Mouse (Mus musculus) E14TG2a.4 (cell line): ENCODE data around the gene Ogdh.
A peak's percentile ranks its signal among the peaks of the same experiment; 100 is the strongest.
"Not testable (repeated sequence)": the region's sequence is repeated elsewhere in the genome, so short reads cannot be mapped to it uniquely, and the experiment has no call there.

ENCODE experiments used
- H3K27me3 ChIP-seq: 2 replicates; pipeline ENCODE4 v1.6.1; 2014; ENCODE audit warnings: low read length, control low read depth; ENCODE audit not compliant: insufficient read depth
- H3K36me3 ChIP-seq: 2 replicates; pipeline ENCODE4 v1.6.1; 2014; ENCODE audit warnings: low read length, control low read depth; ENCODE audit not compliant: insufficient read depth
- H3K4me1 ChIP-seq: replicated peaks from 2 replicates; pipeline ENCODE4 v1.6.1; 2014; ENCODE audit warnings: low read depth, low read length, control low read depth
- H3K4me3 ChIP-seq: replicated peaks from 2 replicates; pipeline ENCODE4 v1.5.1; 2014; ENCODE audit warnings: mild to moderate bottlenecking, low read length
- H3K9me3 ChIP-seq: 2 replicates; pipeline ENCODE4 v1.6.1; 2014; ENCODE audit warnings: low read length, control low read depth
- CTCF ChIP-seq: conservative IDR thresholded peaks from 2 replicates; pipeline ENCODE4 v1.5.1; 2014; ENCODE audit warnings: low read length
- NANOG ChIP-seq: IDR thresholded peaks from 2 replicates; pipeline ENCODE4 v1.6.1; 2014; ENCODE audit warnings: borderline replicate concordance, low read length, mixed read lengths
- POU5F1 ChIP-seq: IDR thresholded peaks from 2 replicates; pipeline ENCODE4 v1.6.1; 2014; ENCODE audit warnings: low read length, borderline replicate concordance

The Ogdh gene

DNA sequence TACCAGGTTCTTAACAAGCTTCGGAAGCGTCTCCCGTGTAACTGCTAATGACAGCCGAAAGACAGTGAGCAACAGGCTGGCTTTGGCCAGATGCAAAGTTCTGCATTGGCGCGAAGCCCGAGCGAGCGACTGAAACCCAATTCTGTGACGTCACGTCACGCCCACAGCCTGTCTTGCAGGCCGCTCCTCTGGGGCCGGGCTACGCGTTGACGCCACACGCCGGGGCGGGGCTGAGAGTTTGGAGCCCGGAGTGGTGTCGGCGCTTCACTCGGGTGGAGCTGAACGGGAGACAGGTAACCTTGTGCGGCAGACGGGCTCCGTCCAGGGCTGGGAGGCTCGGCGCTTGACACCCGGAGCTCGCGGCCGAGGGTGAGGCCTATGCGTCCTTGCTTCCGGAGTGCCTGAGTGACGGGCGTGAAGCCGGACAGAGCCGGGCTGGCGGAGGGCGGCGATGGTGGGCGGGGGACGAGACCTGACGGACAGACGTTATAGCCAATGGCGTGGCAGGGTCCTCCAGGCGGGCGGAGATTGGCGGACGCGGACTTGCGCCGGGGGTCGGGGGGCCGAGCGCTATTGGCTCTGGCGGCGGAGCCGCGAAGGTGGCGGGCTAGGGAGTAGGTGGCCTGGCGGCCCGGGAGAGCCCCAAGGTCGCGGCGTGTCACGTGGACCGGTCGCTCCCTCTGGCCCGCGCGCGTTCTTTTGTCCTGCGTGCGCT is at the start of gene Ogdh:
Ogdh (plus strand) TSS at position 233 of the 715 bp plus-strand sequence.
- 0 out of 2 replicates have a peak, but pooled peaks cover 4% of the 10 kb centered on the region for H3K27me3 ChIP-seq
- peak within 1 kb of the TSS; percentile 93 for H3K4me3 ChIP-seq
- TF ChIP-seq NANOG (no peak), CTCF (no peak), POU5F1 (no peak)
- peaks cover 46% of the 10 kb centered on the region for H3K4me1 ChIP-seq
- peaks cover 30% of the 10 kb centered on the region for H3K9me3 ChIP-seq
- no peaks in the 10 kb centered on the region for H3K36me3 ChIP-seq

DNA sequence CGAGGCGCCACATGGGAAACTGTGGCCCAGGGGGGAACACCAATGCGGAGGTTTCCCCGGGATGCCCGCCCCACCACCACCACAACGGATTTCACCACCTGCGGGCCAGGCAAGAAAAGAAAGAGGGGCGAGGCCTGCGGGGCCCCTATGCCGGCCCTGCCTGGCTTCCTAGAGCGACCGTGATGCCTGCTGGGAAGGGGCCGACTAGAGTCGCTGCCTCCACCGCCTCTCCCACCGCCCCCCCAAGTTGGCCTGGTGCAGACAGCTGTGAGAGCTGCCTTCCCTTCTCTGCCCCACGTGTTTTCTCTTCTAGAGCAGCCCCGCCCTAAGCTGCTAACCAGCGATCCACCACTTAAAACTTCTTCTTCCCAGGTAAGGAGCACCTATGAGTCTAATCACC is 46.7 kb upstream of the Ogdh start:
- H3K4me1 ChIP-seq = peaks cover 6% of the 10 kb centered on the region; the same call in 1 of the 2 replicates
- H3K36me3 ChIP-seq = no peaks in the 10 kb centered on the region
- TF ChIP-seq NANOG (no peak), CTCF (no peak), POU5F1 (no peak)
- no peaks in the 10 kb centered on the region for H3K9me3 ChIP-seq
- no peaks in the 10 kb centered on the region for H3K27me3 ChIP-seq
- H3K4me3 ChIP-seq = peak overlapping the region; percentile 48

DNA sequence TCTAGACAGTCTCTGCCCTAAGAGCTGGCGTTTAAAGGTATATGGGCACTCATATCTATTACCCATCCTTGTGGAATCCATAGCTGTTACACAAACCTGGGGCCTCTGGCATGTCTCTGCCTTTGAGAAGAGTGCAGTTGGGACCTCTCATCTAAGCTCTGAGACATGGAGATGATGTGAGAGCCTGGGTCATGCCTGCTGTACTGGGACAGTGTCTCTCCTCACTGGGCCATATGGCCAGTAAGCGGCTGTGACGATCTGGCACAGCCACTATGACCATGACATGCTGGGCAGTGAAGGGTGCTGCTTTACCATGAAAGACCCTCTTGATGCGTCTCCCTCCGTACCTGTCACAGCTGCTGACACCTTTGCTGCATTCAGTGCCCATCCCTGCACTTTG is 39.2 kb upstream of the Ogdh start:
- Histone ChIP-seq H3K9me3 (no peaks in the 10 kb centered on the region), H3K4me3 (no peak overlapping the region), H3K36me3 (peaks cover 7% of the 10 kb centered on the region), H3K4me1 (peaks cover 17% of the 10 kb centered on the region), H3K27me3 (no peaks in the 10 kb centered on the region)
- TF ChIP-seq POU5F1 (no peak), NANOG (no peak), CTCF (no peak)

DNA sequence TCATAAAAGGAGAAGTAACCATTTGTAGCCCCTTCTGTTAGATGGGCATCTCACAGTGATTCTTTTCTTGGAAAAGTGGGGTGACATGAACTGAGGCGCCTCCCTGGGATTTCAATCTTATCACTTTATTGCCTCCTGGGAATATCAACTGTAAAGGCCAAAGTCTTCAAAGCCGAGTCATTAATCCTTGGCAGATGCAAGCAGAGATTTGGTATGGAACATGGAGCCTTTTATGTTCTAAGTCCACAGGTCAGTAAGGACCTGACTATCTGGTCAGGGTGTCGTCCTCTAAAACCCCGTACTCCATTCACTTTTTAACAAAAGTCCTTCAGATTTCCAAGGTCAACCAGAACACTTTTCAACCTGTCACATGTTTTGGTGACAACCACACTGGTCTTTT is 38.6 kb upstream of the Ogdh start:
- no peaks in the 10 kb centered on the region for H3K9me3 ChIP-seq
- H3K4me3 ChIP-seq = no peak overlapping the region
- peaks cover 13% of the 10 kb centered on the region for H3K36me3 ChIP-seq
- no peak for TF ChIP-seq NANOG
- TF ChIP-seq POU5F1 = no peak
- TF ChIP-seq CTCF = no peak
- peaks cover 23% of the 10 kb centered on the region for H3K4me1 ChIP-seq
- H3K27me3 ChIP-seq = no peaks in the 10 kb centered on the region

DNA sequence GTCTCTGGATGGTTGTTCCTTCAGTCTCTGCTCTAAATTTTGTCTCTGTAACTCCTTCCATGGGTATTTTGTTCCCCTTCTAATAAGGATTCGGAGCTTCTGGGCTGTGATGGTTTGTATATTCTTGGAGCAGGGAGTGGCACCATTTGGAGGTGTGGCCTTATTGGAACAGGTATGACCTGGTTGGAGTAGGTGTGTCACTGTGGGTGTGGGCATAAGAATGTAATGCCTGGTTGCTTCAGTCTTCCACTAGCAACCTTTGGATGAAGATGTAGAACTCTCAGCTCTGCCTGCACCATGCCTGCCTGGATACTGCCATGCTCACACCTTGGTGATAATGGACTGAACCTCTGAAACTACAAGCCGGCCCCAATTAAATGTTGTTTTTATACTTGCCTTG is 36.8 kb upstream of the Ogdh start:
- H3K27me3 ChIP-seq, H3K9me3 ChIP-seq: not testable (repeated sequence)
- peaks cover 40% of the 10 kb centered on the region for H3K4me1 ChIP-seq

DNA sequence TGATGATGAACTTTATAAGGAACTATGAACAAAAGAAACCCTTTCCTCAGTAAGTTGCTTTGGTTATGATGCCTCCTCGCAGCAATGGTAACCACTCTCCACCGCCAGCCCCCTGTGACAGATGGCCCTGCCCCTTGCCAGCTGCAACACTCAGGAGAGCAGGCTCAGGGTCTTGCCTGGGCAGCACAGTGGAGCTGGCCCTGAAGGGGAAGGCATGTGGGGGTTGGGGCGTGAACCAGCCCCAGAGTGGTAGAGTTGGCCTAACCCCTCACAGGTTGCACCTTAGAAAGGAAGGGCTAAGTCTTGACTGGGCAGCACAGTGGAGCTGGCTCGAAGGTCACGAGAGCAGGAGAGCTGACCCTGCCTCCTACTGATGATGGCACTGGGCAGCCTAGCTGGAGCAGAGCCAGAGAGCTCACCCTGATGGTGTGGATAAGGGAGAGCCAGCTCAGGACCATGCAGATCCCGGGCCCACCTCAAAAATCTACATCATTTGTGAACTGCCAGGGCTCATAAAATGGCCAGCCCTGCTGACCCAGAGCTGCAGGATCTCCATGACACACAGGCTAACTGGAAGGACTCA is 34.9 kb upstream of the Ogdh start:
- TF ChIP-seq NANOG = no peak
- no peak for TF ChIP-seq POU5F1
- TF ChIP-seq CTCF = no peak
- no peak overlapping the region for H3K4me3 ChIP-seq
- no peaks in the 10 kb centered on the region for H3K9me3 ChIP-seq
- peaks cover 50% of the 10 kb centered on the region for H3K36me3 ChIP-seq
- H3K4me1 ChIP-seq = peaks cover 54% of the 10 kb centered on the region
- H3K27me3 ChIP-seq = no peaks in the 10 kb centered on the region

More for the DNA sequence above, 36.8 kb upstream of the Ogdh start:
- not testable (repeated sequence) for H3K4me3 ChIP-seq
- H3K36me3 ChIP-seq = peaks cover 31% of the 10 kb centered on the region

DNA sequence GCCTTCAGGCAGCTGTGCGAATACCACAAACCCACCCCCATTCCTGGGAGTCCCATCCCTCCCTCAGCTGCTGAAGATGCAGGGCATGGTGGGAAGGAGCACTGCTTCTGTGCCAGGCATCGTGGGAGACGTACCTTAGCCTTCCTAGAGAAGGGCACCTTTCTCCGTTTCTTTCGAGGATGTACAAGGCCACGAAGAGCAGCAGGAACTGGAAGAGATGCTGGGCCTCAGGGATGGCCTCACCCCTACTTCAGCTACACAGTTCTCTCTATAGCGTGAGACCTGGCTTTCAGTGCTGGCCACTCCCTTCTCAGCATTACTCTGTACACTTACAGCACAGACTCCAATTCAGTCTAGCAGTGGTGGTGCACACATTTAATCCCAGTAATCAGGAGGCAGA is 32.0 kb upstream of the Ogdh start:
- peaks cover 61% of the 10 kb centered on the region for H3K4me1 ChIP-seq
- TF ChIP-seq NANOG = no peak
- H3K9me3 ChIP-seq = no peaks in the 10 kb centered on the region
- H3K36me3 ChIP-seq = peaks cover 79% of the 10 kb centered on the region
- H3K27me3 ChIP-seq = no peaks in the 10 kb centered on the region
- H3K4me3 ChIP-seq = no peak overlapping the region

DNA sequence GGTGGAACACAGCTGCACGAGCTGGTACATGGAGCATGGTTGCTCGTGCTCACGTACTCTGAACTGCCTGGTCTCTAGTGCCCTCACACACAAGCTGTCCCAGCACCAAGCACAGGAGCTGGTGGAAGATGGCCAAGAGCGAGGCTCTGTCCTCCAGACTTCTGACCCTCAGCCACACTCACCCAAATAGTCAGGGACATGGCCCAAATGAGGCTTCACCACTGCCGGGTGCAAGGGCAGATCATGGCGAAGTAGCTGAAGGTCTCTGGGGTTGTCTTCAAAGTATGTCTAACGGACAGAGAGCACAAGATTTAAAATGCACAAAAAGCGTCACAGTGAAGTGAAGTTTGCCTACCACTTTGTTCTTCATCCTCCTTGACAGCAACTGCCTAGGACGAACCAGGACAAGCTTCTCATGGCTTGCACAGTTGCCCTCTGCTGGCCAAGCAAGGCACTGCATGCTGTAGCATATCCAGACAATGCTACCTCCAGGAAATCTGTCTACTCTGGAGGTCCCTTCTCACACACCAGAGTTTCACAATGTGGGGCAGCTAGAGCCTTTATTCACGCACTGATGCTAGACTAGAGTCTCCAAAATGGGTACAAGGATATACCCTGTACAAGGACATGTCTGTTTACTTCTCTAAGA is 29.9 kb upstream of the Ogdh start:
- no peaks in the 10 kb centered on the region for H3K27me3 ChIP-seq
- peaks cover 73% of the 10 kb centered on the region for H3K4me1 ChIP-seq

DNA sequence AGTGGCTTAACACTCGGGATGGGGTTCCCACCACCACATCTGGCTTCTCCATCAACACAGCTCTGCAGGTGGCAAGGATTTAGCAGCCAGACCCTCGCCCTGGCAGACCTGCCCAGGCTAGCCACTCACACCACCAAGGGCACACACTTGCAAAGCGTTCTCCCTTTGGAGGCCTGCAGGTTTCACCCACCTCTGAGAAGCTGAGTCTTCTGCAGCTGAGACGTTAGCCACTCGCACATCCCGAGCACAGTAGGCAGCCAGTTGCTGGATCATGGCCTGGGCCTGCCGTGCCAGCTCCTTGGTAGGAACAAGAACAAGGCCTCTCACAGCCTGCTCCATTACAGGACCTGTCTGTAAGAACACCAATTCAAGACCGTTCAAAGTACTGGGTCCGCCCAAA is 24.8 kb upstream of the Ogdh start:
- Histone ChIP-seq H3K4me1 (peaks cover 40% of the 10 kb centered on the region), H3K9me3 (no peaks in the 10 kb centered on the region)

More for the DNA sequence above, 29.9 kb upstream of the Ogdh start:
- Histone ChIP-seq H3K9me3 (no peaks in the 10 kb centered on the region), H3K36me3 (peaks cover 99% of the 10 kb centered on the region), H3K4me3 (no peak overlapping the region)
- TF ChIP-seq CTCF (peak; percentile 97), POU5F1 (no peak), NANOG (no peak)

More for the DNA sequence above, 24.8 kb upstream of the Ogdh start:
- peak overlapping the region; percentile 99 for H3K4me3 ChIP-seq
- no peaks in the 10 kb centered on the region for H3K27me3 ChIP-seq
- TF ChIP-seq POU5F1 = no peak
- TF ChIP-seq NANOG = no peak
- H3K36me3 ChIP-seq = peaks cover 71% of the 10 kb centered on the region
